Mouse (Mus musculus): Measurements from ENCODE around the gene Pdlim4.

GRCm38 (mm10) chr11:54111291-54111690 lies 42.5 kb upstream of the Pdlim4 start:
- no peak for TF ChIP-seq CTCF (IDR thresholded peaks at IDR 0.05; ENCODE audit: low read depth, low read length)
- TF ChIP-seq POLR2A (IDR thresholded peaks at IDR 0.05; ENCODE audit: borderline replicate concordance, low read depth, low read length) = no peak

Data from bone marrow macrophage, adult 2 months (primary cell).